Mouse (Mus musculus): ENCODE data around the gene Prox1.

The Prox1 gene

DNA sequence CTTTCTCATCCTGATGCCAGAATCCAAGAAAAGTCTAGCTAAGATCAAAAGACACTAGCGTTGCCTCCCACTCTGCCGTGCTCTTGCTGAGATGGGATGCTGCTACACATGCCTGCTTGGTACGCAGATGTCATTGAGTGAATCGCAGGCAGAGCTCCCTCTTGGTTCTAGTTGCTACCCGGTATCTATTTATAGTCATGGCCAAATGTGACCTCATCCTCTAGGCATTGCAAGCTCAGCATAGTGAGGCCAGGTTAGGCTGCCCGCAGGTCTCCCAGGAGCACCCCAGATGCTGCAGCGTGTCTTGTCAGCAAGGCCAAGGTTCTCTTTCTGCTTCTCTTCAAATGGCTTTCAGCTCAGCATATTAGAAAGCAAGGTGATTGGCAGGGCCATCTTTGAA lies 84.8 kb downstream of the Prox1 start:
- DNase-seq (ENCODE audit: low read depth, low spot score) = no peak

DNA sequence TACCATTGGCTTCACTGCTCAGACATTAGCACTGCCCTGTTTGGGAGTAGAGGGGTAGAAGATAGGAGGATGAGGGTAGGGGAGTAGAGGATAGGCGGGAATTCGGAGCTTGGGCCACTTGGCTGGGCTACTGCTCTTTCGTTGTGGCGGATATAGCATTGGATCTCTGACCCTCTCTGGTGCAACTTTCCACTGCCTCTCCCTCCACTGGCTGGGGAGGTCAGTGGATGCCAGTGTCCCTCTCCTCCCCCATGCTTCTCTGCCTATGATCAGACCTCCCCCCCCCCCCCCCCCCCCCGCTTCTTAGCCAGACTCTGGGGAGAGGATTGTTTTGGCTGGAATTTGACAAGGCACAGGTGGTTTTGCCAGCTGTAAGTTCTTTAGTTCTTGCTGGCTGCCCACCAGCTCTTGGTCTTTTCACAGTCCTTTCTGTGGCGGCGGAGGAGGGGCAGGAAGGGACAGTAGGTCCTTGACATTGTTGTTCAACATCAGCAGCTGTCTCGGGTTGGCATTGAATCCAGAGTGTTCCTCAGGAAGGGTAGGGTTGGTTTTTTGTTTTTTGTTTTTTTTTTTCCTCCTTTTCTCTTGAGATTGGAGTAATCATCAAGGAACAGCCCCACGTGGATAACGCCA lies 90.8 kb downstream of the Prox1 start:
- no peak for DNase-seq (ENCODE audit: low read depth, low spot score)

DNA sequence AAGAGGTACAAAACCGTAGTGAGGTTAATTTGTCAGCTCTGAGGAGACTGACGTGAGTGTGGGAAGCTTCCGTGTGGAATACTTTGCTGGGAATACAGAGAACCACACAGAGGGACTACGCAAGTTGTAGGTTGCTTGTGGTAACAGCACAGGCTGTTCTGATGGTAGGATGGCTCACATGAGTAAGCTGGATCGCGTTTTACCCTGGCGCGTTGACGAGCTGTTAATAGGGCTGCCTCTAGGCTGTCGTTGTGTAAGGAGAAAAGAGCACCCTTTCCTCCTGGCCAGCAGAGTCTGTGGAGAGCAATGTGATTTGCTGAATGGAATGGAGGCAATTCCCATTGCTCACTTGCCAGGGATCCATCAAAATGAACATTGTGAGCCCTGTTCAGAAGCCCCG lies 93.9 kb downstream of the Prox1 start:
- DNase-seq (ENCODE audit: low read depth, low spot score) = no peak

Measured in forelimb bud, embryonic 11.5 days (tissue).